Mouse (Mus musculus): Measurements from ENCODE around the gene Mrps10. TPM values are rescaled to one million over a fixed set of nuclear protein-coding genes. Genes with fewer than 3 reads are reported as not detected.
"Not testable (repeated sequence)": the region's sequence is repeated elsewhere in the genome, so short reads cannot be mapped to it uniquely, and the experiment has no call there.

Gene Mrps10
- polyA plus RNA-seq, 1 experiment from 2014 or later: 64.6 TPM

DNA sequence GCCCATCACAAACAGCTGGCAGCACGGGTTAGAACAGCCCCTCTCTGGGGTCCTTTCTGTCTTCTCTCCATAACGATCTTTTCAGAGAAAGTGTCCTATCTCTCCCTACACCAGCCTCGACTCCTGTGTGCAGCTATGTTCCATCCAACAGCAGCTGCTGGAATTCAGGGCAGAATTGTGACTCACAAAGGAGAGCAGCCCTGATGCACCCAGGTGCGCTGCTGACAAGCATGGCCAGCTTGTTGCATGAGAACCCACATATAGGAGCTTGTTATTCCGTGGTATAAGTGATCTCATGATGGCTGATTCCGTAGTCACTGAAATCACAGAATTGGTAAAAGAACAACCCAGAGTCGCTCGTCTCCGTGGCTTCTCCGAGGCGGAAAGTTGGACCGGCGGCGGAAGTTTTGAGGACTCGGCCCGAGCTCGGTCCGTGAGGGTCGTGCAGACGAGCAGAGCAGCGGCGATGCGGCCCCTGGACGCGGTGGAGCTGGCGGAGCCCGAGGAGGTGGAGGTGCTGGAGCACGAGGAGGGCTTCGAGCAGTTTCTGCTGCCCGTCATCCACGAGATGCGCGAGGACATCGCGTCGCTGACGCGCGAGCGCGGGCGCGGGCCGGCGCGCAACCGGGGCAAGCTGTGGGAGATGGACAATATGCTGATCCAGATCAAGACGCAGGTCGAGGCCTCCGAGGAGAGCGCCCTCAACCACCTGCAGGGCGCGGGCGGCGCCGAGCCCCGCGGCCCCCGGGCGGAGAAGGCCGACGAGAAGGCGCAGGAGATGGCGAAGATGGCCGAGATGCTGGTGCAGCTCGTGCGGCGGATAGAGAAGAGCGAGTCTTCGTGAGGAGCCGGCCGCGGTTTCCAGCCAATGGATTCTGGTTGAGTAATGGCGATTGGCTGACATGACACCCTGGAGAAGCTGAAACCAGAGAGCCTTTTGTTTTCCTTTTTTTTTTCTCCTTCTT, 41.5 kb downstream of the Mrps10 start:
- H3K4me2 ChIP-seq: peak overlapping the region; percentile 75
- peaks cover 65% of the 10 kb centered on the region for H3K27me3 ChIP-seq (replicated peaks)
- peak overlapping the region; percentile 43; the same call in 1 of the 2 replicates for H3K9ac ChIP-seq
- ATAC-seq (ENCODE audit: insufficient number of reproducible peaks, low FRiP score): peak; percentile 25; the same call in 1 of the 2 replicates
- peak overlapping the region; percentile 46 for H3K4me3 ChIP-seq
- H3K9me3 ChIP-seq (replicated peaks); H3K4me1 ChIP-seq (replicated peaks); H3K36me3 ChIP-seq; H3K27ac ChIP-seq (ENCODE audit: poor library complexity, severe bottlenecking): not testable (repeated sequence)
- WGBS: 3% methylated on average over 74 of the region's 74 CpGs

DNA sequence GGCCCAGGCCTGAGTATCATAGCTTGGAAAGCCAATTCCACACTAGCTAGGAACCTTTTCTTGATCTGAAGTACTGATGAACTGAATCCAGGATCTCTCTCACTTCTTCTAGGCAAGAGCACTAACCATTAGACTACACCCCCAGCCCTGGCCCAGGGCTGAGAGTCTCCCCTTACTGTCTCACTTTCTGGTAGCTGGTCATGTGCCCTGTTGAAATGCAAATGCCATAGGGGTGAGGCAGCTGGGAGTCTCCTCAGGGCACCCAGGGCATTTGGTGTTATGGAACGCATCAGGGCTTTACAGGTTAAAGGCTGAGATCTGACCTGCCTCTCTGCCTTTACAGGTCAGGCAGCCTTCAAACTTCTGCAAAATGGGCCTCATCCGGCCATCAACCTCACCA, 51.5 kb downstream of the Mrps10 start:
- no peaks in the 10 kb centered on the region for H3K36me3 ChIP-seq
- no peak overlapping the region for H3K9ac ChIP-seq
- peaks cover 9% of the 10 kb centered on the region for H3K9me3 ChIP-seq (replicated peaks)
- H3K4me3 ChIP-seq: no peak overlapping the region
- ATAC-seq (ENCODE audit: insufficient number of reproducible peaks, low FRiP score): no peak
- WGBS: 66% methylated on average over 2 of the region's 2 CpGs
- peaks cover 9% of the 10 kb centered on the region for H3K4me1 ChIP-seq (replicated peaks)
- no peak overlapping the region for H3K27ac ChIP-seq (ENCODE audit: poor library complexity, severe bottlenecking)
- peaks cover 12% of the 10 kb centered on the region for H3K27me3 ChIP-seq (replicated peaks)
- no peak overlapping the region for H3K4me2 ChIP-seq

DNA sequence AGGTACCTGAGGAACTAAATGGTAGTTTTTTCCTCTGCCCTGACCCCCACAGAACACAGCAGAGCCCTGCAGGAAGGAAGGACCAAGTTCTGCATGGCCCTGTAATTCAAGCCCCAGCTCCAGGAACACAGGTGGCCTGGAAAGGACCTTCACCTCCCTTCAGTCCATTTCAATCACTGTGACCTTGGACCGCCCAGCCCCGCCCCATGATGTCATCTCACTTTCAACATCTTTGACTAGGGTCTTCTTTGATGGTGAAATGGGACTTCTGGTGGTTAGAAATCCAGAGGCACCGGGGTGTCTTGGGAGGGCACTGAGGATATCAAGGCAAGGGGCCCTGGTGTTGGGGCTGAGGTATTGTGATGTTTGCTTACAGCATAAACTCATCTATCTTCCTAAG, 52.9 kb downstream of the Mrps10 start:
- Histone ChIP-seq H3K27ac (ENCODE audit: poor library complexity, severe bottlenecking) (no peak overlapping the region), H3K4me3 (no peak overlapping the region), H3K4me2 (no peak overlapping the region), H3K9me3 (replicated peaks) (peaks cover 4% of the 10 kb centered on the region), H3K4me1 (replicated peaks) (peaks cover 15% of the 10 kb centered on the region), H3K9ac (no peak overlapping the region), H3K36me3 (no peaks in the 10 kb centered on the region), H3K27me3 (replicated peaks) (peaks cover 12% of the 10 kb centered on the region)
- WGBS: 75% methylated on average over 3 of the region's 3 CpGs
- ATAC-seq (ENCODE audit: insufficient number of reproducible peaks, low FRiP score): no peak

DNA sequence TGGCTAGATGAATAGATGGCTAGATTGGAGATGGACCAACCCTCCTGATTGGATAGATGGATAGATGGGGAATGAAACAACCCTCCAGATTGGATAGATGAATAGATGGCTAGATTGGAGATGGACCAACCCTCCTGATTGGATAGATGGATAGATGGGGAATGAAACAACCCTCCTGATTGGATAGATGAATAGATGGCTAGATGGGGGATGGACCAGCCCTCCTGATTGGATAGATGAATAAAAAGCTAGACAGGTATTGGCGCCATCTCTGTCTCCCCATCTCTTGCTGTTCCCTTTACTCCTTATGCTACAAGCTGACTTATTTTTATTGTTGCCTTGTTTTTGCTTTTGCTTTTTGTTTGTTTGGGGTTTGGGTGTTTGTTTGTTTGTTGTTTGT, 53.9 kb downstream of the Mrps10 start:
- H3K4me3 ChIP-seq; H3K9me3 ChIP-seq (replicated peaks); H3K36me3 ChIP-seq; H3K27ac ChIP-seq (ENCODE audit: poor library complexity, severe bottlenecking); H3K4me2 ChIP-seq; ATAC-seq (ENCODE audit: insufficient number of reproducible peaks, low FRiP score); H3K9ac ChIP-seq: not testable (repeated sequence)
- Histone ChIP-seq H3K27me3 (replicated peaks) (peaks cover 11% of the 10 kb centered on the region), H3K4me1 (replicated peaks) (peaks cover 15% of the 10 kb centered on the region)
- WGBS: 83% methylated on average over 1 of the region's 1 CpGs

DNA sequence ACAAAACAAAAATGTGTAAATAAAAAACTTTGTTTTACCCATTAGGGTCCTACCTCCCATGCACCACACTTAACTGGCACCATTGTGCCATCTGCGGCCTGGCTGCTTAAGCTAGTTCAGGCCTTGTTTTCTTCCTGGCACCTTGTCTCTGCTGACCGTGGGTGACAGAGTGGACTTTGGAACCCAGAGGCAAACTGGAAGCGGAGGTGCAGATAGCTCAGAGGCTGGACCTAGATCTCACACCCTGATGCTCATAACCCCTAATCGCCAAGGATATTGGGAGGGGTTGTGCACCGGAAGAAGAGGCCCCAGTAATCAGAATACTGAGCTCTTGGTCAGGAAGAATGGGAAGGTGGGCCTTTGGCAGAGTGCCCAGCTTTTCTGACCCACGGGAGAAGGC, 55.5 kb downstream of the Mrps10 start:
- no peak overlapping the region for H3K4me2 ChIP-seq
- no peaks in the 10 kb centered on the region for H3K36me3 ChIP-seq
- H3K9ac ChIP-seq: no peak overlapping the region
- no peak overlapping the region for H3K4me3 ChIP-seq
- no peak overlapping the region for H3K27ac ChIP-seq (ENCODE audit: poor library complexity, severe bottlenecking)
- peaks cover 7% of the 10 kb centered on the region; the same call in 1 of the 2 replicates for H3K27me3 ChIP-seq (replicated peaks)
- peaks cover 22% of the 10 kb centered on the region for H3K4me1 ChIP-seq (replicated peaks)
- H3K9me3 ChIP-seq (replicated peaks): peaks cover 3% of the 10 kb centered on the region; the same call in 1 of the 2 replicates
- no peak for ATAC-seq (ENCODE audit: insufficient number of reproducible peaks, low FRiP score)
- 58% methylated on average over 6 of the region's 6 CpGs for WGBS

DNA sequence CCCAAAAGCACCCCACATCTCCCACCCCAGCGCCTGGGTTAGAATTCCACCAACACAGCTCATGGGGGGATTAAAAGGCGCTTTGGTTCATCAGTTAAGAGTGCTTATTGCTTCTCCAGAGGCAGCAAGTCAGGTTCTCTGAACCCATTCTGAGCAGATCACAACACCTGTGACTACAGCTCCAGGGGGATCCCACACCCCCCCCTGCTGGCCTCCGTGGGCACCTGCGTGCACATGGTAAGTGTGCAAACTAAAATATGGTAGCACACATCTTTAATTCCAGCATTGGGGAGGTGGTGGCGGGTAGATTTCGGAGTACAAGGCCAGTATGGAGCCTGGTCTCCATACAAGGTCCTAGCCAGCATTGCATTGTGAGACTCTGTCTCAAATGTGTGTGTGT, 58.6 kb downstream of the Mrps10 start:
- H3K36me3 ChIP-seq: no peaks in the 10 kb centered on the region
- no peak overlapping the region for H3K4me2 ChIP-seq
- no peaks in the 10 kb centered on the region for H3K27me3 ChIP-seq (replicated peaks)
- H3K9ac ChIP-seq: no peak overlapping the region
- peaks cover 24% of the 10 kb centered on the region for H3K4me1 ChIP-seq (replicated peaks)
- no peak overlapping the region for H3K27ac ChIP-seq (ENCODE audit: poor library complexity, severe bottlenecking)
- ATAC-seq (ENCODE audit: insufficient number of reproducible peaks, low FRiP score): no peak
- WGBS: 58% methylated on average over 6 of the region's 6 CpGs
- H3K9me3 ChIP-seq (replicated peaks): peaks cover 3% of the 10 kb centered on the region; the same call in 1 of the 2 replicates
- H3K4me3 ChIP-seq: no peak overlapping the region

DNA sequence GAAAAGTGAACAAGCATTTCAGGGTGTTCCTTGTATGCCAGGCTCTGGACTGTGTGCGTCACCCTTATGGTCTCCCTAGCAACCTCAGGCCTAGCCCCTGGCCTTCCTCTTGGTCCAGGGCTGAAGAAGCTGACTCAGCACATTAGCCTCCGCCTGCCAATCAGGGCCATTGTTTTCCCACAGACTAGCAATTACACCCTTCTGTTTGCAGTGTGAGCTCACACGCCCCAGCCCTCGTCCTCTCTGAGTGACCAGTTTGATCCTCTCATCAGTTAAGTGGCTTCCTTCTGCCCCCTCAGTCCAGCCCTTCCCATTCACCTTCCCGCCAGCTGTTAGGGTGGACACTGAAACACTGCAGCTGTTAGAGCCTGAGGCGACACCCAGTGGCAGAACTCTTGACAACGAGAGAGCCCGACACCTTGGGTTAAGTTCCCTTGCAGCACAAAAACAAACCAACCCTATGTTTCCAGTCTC, 60.2 kb downstream of the Mrps10 start:
- no peak overlapping the region for H3K4me3 ChIP-seq
- H3K4me1 ChIP-seq (replicated peaks): peaks cover 24% of the 10 kb centered on the region
- H3K27me3 ChIP-seq (replicated peaks): no peaks in the 10 kb centered on the region
- peak overlapping the region; percentile 55 for H3K4me2 ChIP-seq
- no peaks in the 10 kb centered on the region for H3K36me3 ChIP-seq
- peak overlapping the region; percentile 43; the same call in 1 of the 2 replicates for H3K9ac ChIP-seq
- ATAC-seq (ENCODE audit: insufficient number of reproducible peaks, low FRiP score): peak; percentile 54
- H3K27ac ChIP-seq (ENCODE audit: poor library complexity, severe bottlenecking): no peak overlapping the region
- peaks cover 3% of the 10 kb centered on the region; the same call in 1 of the 2 replicates for H3K9me3 ChIP-seq (replicated peaks)
- WGBS: 5% methylated on average over 8 of the region's 8 CpGs

DNA sequence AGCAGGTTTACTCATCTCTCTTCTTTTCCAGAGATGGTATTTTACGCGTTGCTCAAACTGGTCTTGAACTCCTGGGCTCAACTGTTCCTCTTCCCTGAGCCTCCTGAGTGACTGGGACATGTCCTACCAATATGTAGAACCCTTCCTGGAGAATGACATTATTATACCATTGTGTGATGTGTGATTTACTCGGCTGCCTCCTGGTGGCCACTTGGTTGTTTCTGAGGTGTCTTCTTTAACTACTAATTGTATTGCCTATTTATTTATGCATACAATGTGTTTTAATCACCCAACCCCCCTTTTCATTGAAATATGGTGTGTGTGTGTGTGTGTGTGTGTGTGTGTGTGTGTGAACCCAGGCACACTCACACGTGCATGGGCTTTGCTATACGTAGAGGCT, 62.1 kb downstream of the Mrps10 start:
- Histone ChIP-seq H3K9me3 (replicated peaks) (no peaks in the 10 kb centered on the region), H3K36me3 (no peaks in the 10 kb centered on the region), H3K9ac (no peak overlapping the region), H3K4me2 (no peak overlapping the region), H3K4me1 (replicated peaks) (peaks cover 9% of the 10 kb centered on the region), H3K27ac (ENCODE audit: poor library complexity, severe bottlenecking) (no peak overlapping the region), H3K4me3 (no peak overlapping the region), H3K27me3 (replicated peaks) (no peaks in the 10 kb centered on the region)
- 72% methylated on average over 5 of the region's 5 CpGs for WGBS
- no peak for ATAC-seq (ENCODE audit: insufficient number of reproducible peaks, low FRiP score)

Other genes starting within 250 kb of the Mrps10 start
- gene Guca1b, start 16.5 kb downstream of the Mrps10 start, polyA plus RNA-seq (2016; fragmentation: Nextera tagmentation; extraction: Ambion mirVana): 1.8 and 2.0 TPM in 2 replicates
- gene Guca1a, start 31.7 kb downstream of the Mrps10 start, polyA plus RNA-seq (2016; fragmentation: Nextera tagmentation; extraction: Ambion mirVana): 3.2 and 3.8 TPM in 2 replicates
- 0.85 and 1.1 TPM in 2 replicates for gene AI661453, start 67.7 kb downstream of the Mrps10 start, polyA plus RNA-seq (2016; fragmentation: Nextera tagmentation; extraction: Ambion mirVana)
- 1.0 and 1.2 TPM in 2 replicates for gene 1700001C19Rik, start 68.5 kb downstream of the Mrps10 start, polyA plus RNA-seq (2016; fragmentation: Nextera tagmentation; extraction: Ambion mirVana)
- gene Taf8, start 133.4 kb downstream of the Mrps10 start, polyA plus RNA-seq (2016; fragmentation: Nextera tagmentation; extraction: Ambion mirVana): 21.1 and 22.1 TPM in 2 replicates
- 533 and 538 TPM in 2 replicates for gene Ccnd3, start 136.2 kb downstream of the Mrps10 start, polyA plus RNA-seq (2016; fragmentation: Nextera tagmentation; extraction: Ambion mirVana)
- 24.7 and 27.8 TPM in 2 replicates for gene Bysl, start 242.6 kb downstream of the Mrps10 start, polyA plus RNA-seq (2016; fragmentation: Nextera tagmentation; extraction: Ambion mirVana)
- 27.8 and 30.0 TPM in 2 replicates for gene Med20, start 242.7 kb downstream of the Mrps10 start, polyA plus RNA-seq (2016; fragmentation: Nextera tagmentation; extraction: Ambion mirVana)
- gene Gm20517, start 242.7 kb downstream of the Mrps10 start, polyA plus RNA-seq (2016; fragmentation: Nextera tagmentation; extraction: Ambion mirVana): 1.3 and 2.7 TPM in 2 replicates

All from heart, embryonic 12.5 days (tissue).